Mouse (Mus musculus) lung, adult 2 months (tissue): ENCODE results near the gene Phospho2.

ENCODE experiments used
- CTCF ChIP-seq: fragments of 200-500 bp; IDR thresholded peaks from 2 replicates; pipeline ENCODE4 v1.5.1; 2011; ENCODE audit warnings: mild to moderate bottlenecking, low read length, control low read depth; ENCODE audit not compliant: insufficient read depth
- POLR2A ChIP-seq: fragments of 200-500 bp; IDR thresholded peaks from 2 replicates; pipeline ENCODE4 v1.6.1; 2011; ENCODE audit warnings: low read depth, mild to moderate bottlenecking, control low read depth, low read length, borderline replicate concordance; ENCODE audit errors: extremely low read depth

GRCm38 (mm10) chr2:69760980-69761379, 28.4 kb upstream of the Phospho2 start:
- TF ChIP-seq CTCF (no peak), POLR2A (no peak)
